Mouse (Mus musculus) left cerebral cortex, postnatal 36 days (tissue): ENCODE data around the gene Dph1. TPM values are rescaled to one million over a fixed set of nuclear protein-coding genes. Genes with fewer than 3 reads are reported as not detected.

Experiments used
- DNase-seq, 2 experiments: peaks; one replicate each; pipeline ENCODE4 v3.0.0; 2021 to 2022; ENCODE audit warnings: low spot score in 2 of 2, mixed read lengths in 1 of 2
- intact Hi-C: fragments of 180-260 bp; cut with DNase I; formaldehyde crosslinking; loops from one replicate; pipeline ENCODE4 v1.15.1; 2025
- total RNA-seq, 2 experiments: library from RNA; stranded (reverse); gene quantifications; 2 replicates each; pipeline ENCODE4 v1.2.3; 2021

The Dph1 gene
- total RNA-seq, 2 experiments from 2014 or later, result 25.3 to 25.6 TPM

DNA sequence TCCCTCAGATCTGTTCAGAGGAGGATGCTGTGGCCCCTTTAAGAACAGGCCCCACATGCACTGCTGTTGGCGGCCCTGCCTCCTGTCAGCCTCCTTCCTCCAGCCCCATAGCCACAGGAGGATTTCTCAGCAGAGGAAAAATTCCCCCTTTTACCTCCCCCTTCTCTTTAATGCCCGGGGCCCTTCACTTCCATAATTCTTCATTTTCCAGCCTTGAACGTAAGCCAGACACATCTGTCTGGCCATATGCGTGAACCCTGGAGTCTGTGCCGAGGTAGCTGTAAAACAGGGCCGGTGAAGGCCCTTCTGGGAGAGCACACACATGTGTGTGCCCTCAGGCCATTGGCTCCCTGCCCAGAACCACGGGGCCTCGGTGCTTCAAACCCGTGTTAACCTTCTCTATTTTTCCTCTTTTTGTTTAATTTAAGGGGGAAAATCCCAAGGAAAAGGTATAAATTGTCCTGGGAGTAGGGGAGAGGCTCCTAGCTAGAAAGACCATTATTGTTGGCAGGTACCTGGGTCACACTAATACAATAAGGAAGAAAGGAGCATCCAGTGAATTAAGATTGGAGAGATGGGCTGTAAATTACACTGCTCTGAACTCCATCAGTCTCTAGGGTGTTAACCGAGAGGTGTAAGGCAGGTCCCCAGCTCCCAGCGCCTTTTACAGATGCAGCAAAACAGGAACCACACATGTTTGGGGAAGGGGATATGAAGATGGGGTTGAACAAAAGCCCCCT is 43.8 kb downstream of the Dph1 start:
- no peak for DNase-seq
- intact Hi-C loops, result no loop called here

- intact Hi-C loops, result no loop called here
Measured at GRCm38 (mm10) chr11:75145841-75146240, 45.2 kb downstream of the Dph1 start.

GRCm38 (mm10) chr11:75142749-75143148 is 48.3 kb downstream of the Dph1 start:
- DNase-seq, result no peak
- intact Hi-C loops, result no loop called here

More at GRCm38 (mm10) chr11:75145841-75146240, 45.2 kb downstream of the Dph1 start:
- no peak for DNase-seq

DNA sequence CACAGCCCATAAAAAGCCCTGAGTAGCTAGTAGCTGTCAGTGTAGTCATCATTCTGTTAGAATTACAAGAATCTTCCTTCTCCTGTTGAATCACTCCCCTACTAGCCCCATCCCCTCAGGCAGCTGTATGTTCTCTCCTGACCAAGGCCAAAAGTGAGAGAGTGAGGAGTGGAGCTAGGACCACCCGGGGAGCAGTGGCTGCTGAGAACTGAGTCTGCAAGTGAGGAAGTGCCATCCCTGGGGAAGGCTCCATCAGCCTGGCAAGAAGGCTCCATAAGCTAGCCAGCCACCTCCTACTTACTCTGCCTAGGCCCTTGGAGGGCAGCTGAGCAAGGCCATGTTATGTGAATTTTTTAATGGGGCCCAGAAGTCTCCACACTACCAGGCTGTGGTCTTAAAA is 49.1 kb downstream of the Dph1 start:
- DNase-seq, result no peak
- intact Hi-C loops, result no loop called here

DNA sequence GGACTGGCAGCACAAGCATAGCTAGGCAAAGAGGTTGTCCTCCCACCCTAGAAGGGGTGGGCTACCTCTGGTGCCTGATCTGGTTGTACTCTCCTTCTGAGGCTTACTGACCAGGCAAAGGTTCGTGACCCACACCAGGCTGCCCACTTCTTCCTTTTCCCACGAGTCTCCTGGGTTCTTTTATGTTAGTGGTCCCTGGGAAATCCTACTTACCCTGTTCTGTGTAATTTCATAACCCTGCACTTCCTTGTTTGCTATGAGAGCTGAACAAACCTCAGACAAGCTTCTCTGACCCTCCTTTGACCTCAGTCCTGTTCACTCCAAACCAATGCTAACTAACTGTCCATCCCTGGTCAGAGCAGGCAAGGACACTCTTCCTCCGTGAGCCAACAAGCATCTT is 50.0 kb downstream of the Dph1 start:
- no peak for DNase-seq
- intact Hi-C loops, result no loop called here

DNA sequence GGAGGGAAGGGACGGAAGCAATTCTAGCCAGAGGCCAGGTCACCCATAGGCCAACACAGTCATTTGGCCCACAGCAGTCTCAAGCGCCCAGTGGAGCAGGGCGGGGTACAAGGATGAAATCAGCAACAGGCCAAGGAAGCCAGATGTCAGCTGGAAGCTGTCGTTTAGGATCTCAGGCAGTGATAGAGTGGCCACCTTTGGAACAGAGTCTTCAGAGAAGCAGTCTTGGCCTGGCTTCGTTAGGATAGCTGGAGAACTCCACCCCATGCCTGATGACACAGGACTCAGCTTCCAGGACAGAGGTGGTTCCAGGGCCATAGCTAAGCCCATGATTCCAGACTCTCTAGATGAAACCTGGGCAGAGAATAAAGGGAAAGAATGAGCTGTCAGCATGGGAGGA is 50.6 kb downstream of the Dph1 start:
- DNase-seq, result no peak
- intact Hi-C loops, result no loop called here

DNA sequence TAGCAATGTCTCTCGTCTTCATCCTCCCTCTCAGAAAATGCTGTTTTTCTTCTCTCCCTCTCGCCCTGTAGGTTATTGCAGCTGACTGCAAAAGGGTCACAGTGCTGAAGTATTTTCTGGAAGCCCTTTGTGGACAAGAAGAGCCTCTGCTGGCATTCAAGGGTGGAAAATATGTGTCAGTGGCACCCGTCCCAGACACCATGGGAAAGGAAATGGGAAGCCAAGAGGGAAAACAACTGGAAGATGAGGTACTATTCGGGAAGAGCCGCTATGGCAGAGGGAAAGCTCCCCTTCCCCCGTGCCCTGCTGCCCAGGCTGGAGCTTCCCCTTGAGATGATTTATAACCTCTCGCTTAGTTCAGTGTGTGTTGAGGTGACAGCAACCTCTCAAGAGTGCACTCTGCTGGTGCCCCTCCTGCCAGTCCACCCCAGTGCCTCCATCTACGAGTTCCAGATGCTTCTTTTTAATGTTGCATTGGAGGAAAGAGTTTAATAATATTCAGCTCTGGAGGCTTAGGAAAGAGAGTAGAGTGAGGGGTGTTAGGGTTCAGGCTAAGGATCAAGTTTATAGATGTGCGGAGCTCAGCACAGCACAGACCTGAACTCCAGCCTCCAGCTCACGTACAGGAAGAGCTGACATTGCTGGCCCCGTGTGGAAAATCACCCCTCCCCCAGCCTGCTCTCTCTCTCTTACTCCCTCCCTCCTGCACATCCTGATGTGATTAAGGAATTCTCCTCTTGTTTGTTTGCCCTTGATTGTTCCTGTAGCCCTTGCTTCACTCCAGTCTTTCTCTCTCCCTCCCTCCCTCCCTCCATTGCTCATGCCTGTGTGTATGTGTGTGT is 51.7 kb downstream of the Dph1 start:
- intact Hi-C loops, result loop anchor here (10.0 kb wide), 1 partner anchor 155 kb away; no protein-coding TSS in a partner anchor
- no peak for DNase-seq

- no peak for DNase-seq
- intact Hi-C loops, result loop anchor here (10.0 kb wide), 1 partner anchor 152 kb away; no protein-coding TSS in a partner anchor
Measured at GRCm38 (mm10) chr11:75136666-75137398, 54.2 kb downstream of the Dph1 start.

- intact Hi-C loops, result loop anchor here (10.0 kb wide), 1 partner anchor 151 kb away; no protein-coding TSS in a partner anchor
- no peak for DNase-seq
Measured at GRCm38 (mm10) chr11:75135358-75135757, 55.7 kb downstream of the Dph1 start.

- no peak for DNase-seq
- intact Hi-C loops, result loop anchor here (10.0 kb wide), 1 partner anchor 150 kb away; no protein-coding TSS in a partner anchor
Measured at GRCm38 (mm10) chr11:75134485-75135068, 56.5 kb downstream of the Dph1 start.

DNA sequence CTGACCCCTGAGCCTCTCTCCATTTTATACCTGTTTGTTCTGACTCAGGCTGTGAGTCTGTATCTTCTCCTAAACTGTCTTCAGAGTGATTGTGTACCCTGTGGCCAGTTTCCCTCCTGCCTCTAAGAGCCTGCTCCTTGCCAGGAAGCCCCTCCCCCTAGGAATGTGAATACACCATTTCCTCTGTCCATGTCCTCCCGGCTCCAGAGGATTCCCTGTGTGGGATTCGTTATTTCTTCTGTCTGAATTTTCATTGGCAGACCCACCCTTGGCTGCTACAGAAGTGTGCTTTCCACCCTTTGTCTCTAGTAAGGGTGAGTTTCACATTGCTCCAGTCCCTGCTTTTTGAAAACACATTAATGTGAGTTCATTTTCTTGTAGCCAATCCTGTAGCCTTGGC is 57.1 kb downstream of the Dph1 start:
- intact Hi-C loops, result loop anchor here (10.0 kb wide), 1 partner anchor 149 kb away; no protein-coding TSS in a partner anchor
- no peak for DNase-seq

- no peak for DNase-seq
- intact Hi-C loops, result loop anchor here (10.0 kb wide), 1 partner anchor 149 kb away; no protein-coding TSS in a partner anchor
Measured at GRCm38 (mm10) chr11:75133391-75133790, 57.6 kb downstream of the Dph1 start.

DNA sequence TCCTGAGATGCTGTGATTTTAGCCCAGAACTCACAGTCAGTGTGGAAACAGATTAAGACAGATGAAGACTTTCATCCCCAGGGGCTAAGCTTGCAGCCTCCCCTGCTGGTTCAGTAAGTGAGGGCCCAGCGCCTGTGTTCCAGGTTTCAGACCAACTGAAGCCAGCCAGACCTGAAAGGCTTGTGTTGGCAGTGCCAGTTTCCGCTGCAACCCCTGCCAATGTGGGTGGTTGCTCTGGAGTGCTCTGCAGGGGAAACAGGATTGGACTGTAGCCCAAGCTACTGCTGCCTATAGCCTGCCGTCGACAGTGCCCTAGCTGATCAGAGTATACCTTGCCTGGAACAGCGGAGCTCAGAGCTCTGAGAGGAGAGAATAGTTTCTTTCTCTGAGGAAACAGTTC is 58.8 kb downstream of the Dph1 start:
- peak; percentile 35 to 64 for DNase-seq
- intact Hi-C loops, result loop anchor here (10.0 kb wide), 1 partner anchor 147 kb away; no protein-coding TSS in a partner anchor

DNA sequence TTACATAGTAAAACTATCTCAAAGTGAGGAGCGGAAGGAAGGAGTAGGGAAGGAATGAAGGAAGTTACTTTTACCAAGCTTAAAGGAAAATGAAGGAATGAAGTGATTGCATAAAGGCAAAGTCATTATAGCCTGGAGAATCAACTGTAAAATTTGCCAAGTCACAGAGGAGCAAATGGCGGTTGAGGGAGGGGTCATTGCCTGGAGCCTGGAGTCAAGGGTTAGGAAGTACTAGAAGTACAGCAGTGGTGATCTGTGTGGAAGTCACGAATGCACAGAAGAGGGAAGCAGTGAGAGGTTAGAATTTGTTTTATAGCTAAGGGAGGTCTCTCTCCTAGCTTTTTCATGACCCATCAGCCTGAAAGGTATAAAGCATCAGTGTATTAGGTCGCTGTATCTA is 59.7 kb downstream of the Dph1 start:
- no peak for DNase-seq
- intact Hi-C loops, result loop anchor here (10.0 kb wide), 1 partner anchor 146 kb away; no protein-coding TSS in a partner anchor

DNA sequence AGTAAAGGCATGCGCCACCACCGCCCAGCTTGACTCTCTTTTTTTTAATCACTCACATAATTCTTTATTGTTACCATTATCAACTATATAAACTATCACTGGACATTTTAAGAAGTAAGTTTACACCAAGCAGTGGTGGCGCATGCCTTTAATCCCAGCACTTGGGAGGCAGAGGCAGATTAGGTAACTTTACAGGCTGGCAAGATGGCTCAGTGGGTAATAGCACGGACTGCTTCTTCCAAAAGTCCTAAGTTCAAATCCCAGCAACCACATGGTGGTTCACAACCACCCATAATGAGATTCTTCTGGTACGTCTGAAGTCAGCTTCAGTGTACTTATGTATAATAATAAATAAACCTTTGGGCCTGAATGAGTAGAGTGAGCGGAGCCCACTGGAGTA is 61.6 kb downstream of the Dph1 start:
- intact Hi-C loops, result no loop called here

More for the DNA sequence above, 61.6 kb downstream of the Dph1 start:
- no peak for DNase-seq
